Mouse (Mus musculus) megakaryocyte-erythroid progenitor cell, adult 5-6 weeks (primary cell): Measurements from ENCODE around the gene Robo1. TPM values are rescaled to one million over a fixed set of nuclear protein-coding genes. Genes with fewer than 3 reads are reported as not detected.

ENCODE experiments used
- ATAC-seq: replicated peaks from 2 replicates; pipeline ENCODE4 v1.8.0; 2016; ENCODE audit warnings: mild to moderate bottlenecking, inconsistent platforms; ENCODE audit not compliant: severe bottlenecking, poor library complexity, low FRiP score, low TSS enrichment
- total RNA-seq, 2 experiments: library from RNA; stranded (forward) in 1 of 2; stranded (reverse) in 1 of 2; fragments of 200-1000, 215-1000 nt in 1 of 2; fragments of >200 nt in 1 of 2; fragmentation: Nextera tagmentation in 1 of 2; gene quantifications; 2 replicates each; pipeline ENCODE4 v1.2.3; 2014 to 2017

The Robo1 gene
- total RNA-seq, 2 experiments from 2014 or later: not detected

- no peak for ATAC-seq
These were observed 276.5 kb downstream of the Robo1 start for GRCm38 (mm10) chr16:72584454-72585159.

- ATAC-seq: no peak
These were observed 277.2 kb downstream of the Robo1 start for GRCm38 (mm10) chr16:72585160-72585813.

GRCm38 (mm10) chr16:72587376-72588072, 279.4 kb downstream of the Robo1 start:
- ATAC-seq: no peak

- ATAC-seq: no peak
These were observed 295.5 kb downstream of the Robo1 start for GRCm38 (mm10) chr16:72603487-72604206.

- peak; percentile 68; the same call in 1 of the 2 replicates for ATAC-seq
These were observed 297.0 kb downstream of the Robo1 start for GRCm38 (mm10) chr16:72605066-72605465.

- ATAC-seq: no peak
These were observed 302.6 kb downstream of the Robo1 start for GRCm38 (mm10) chr16:72610661-72611112.

GRCm38 (mm10) chr16:72614898-72615297, 306.8 kb downstream of the Robo1 start:
- ATAC-seq: 0 out of 2 replicates have a peak, but pooled peaks have one; percentile 55

GRCm38 (mm10) chr16:72615360-72615759, 307.3 kb downstream of the Robo1 start:
- no peak for ATAC-seq

GRCm38 (mm10) chr16:72622371-72622770, 314.3 kb downstream of the Robo1 start:
- no peak for ATAC-seq

- no peak for ATAC-seq
These were observed 314.8 kb downstream of the Robo1 start for GRCm38 (mm10) chr16:72622868-72623267.

GRCm38 (mm10) chr16:72633846-72634245, 325.7 kb downstream of the Robo1 start:
- no peak for ATAC-seq

- no peak for ATAC-seq
These were observed 331.3 kb downstream of the Robo1 start for GRCm38 (mm10) chr16:72639332-72639940.

GRCm38 (mm10) chr16:72640932-72641811, 333.1 kb downstream of the Robo1 start:
- ATAC-seq: no peak

GRCm38 (mm10) chr16:72645890-72646289, 337.8 kb downstream of the Robo1 start:
- no peak for ATAC-seq

- no peak for ATAC-seq
These were observed 341.2 kb downstream of the Robo1 start for GRCm38 (mm10) chr16:72649314-72649713.

- ATAC-seq: no peak
These were observed 347.3 kb downstream of the Robo1 start for GRCm38 (mm10) chr16:72655411-72655810.

GRCm38 (mm10) chr16:72662837-72663350, 354.8 kb downstream of the Robo1 start:
- ATAC-seq: no peak
